Mouse (Mus musculus) olfactory bulb, adult 2 months (tissue): ENCODE results near the gene Pip5k1b.

ENCODE experiments used
- CTCF ChIP-seq: fragments of 200-500 bp; IDR thresholded peaks from 2 replicates; pipeline ENCODE4 v1.5.1; 2012; ENCODE audit warnings: low read depth, mild to moderate bottlenecking, low read length, moderate library complexity; ENCODE audit not compliant: insufficient read depth
- POLR2A ChIP-seq: fragments of 200-500 bp; IDR thresholded peaks from 2 replicates; pipeline ENCODE4 v1.6.1; 2012; ENCODE audit warnings: mild to moderate bottlenecking, low read depth, low read length, moderate library complexity; ENCODE audit not compliant: insufficient read depth

DNA sequence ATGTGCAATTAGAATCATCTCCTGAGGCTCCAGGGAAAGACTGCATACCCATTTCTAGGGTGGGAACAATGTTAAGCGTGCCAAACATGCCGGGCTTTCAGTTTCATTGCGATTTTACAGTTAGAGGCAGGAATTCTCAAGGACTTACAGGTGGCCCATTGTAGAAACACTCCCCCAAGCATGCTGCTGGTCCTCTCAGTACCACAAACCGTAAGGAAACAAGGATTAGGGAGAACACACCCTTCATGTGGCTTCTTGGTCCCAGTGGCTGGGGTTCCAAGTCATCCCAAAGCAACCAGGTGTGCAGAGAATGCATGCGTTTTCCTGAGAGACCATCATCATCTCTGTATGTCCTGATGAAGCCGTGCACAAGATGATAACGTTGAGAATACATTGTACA is 4.9 kb downstream of the Pip5k1b start:
- TF ChIP-seq POLR2A (no peak), CTCF (no peak)
